Mouse (Mus musculus) left cerebral cortex, postnatal 25 days (tissue): ENCODE measurements at regions not wholly inside any gene's neighbourhood (a gene's known extent, or its start where the extent isn't known, plus 50 kb on each side); places are given as distances from the start of the nearest gene placed in this dataset.
A peak's percentile ranks its signal among the peaks of the same experiment; 100 is the strongest.

Experiments used
- DNase-seq, 2 experiments: peaks; one replicate each; pipeline ENCODE4 v3.0.0; 2022; ENCODE audit warnings: low spot score in 2 of 2, mixed read lengths in 1 of 2
- intact Hi-C: fragments of 180-260 bp; cut with DNase I; formaldehyde crosslinking; loops from one replicate; pipeline ENCODE4 v1.15.1; 2025

- intact Hi-C loops = no loop called here
- no peak for DNase-seq
Observed at GRCm38 (mm10) chr10:96465967-96466366, 150.8 kb upstream of the Btg1 start.

- intact Hi-C loops = no loop called here
- DNase-seq = no peak
Observed at GRCm38 (mm10) chr10:96466845-96467244, 150.0 kb upstream of the Btg1 start.

- DNase-seq = peak in 1 of 2 experiments; percentile 54
- intact Hi-C loops = no loop called here
Observed at GRCm38 (mm10) chr10:96467661-96468060, 149.1 kb upstream of the Btg1 start.

- intact Hi-C loops = no loop called here
- no peak for DNase-seq
Observed at GRCm38 (mm10) chr10:96471523-96471922, 145.3 kb upstream of the Btg1 start.

- DNase-seq = no peak
- intact Hi-C loops = no loop called here
Observed at GRCm38 (mm10) chr10:96479350-96479749, 137.5 kb upstream of the Btg1 start.

GRCm38 (mm10) chr10:96479786-96480185, 137.0 kb upstream of the Btg1 start:
- peak in 1 of 2 experiments; percentile 30 for DNase-seq
- intact Hi-C loops = loop anchor here (5.0 kb wide), 1 partner anchor 138 kb away; the partner anchor contains the start of gene Btg1

GRCm38 (mm10) chr10:96480453-96481324, 136.1 kb upstream of the Btg1 start:
- intact Hi-C loops = loop anchor here (5.0 kb wide), 1 partner anchor 137 kb away; the partner anchor contains the start of gene Btg1
- DNase-seq = peak; percentile 26 to 70

GRCm38 (mm10) chr10:96481325-96481638, 135.5 kb upstream of the Btg1 start:
- no peak for DNase-seq
- intact Hi-C loops = loop anchor here (5.0 kb wide), 1 partner anchor 136 kb away; the partner anchor contains the start of gene Btg1

- intact Hi-C loops = no loop called here
- DNase-seq = peak in 1 of 2 experiments; percentile 10
Observed at GRCm38 (mm10) chr10:96486724-96487123, 130.1 kb upstream of the Btg1 start.

GRCm38 (mm10) chr10:96493706-96494105, 123.1 kb upstream of the Btg1 start:
- intact Hi-C loops = no loop called here
- DNase-seq = no peak

- no peak for DNase-seq
- intact Hi-C loops = no loop called here
Observed at GRCm38 (mm10) chr10:96496700-96497099, 120.1 kb upstream of the Btg1 start.

GRCm38 (mm10) chr10:96497482-96497881, 119.3 kb upstream of the Btg1 start:
- DNase-seq = no peak
- intact Hi-C loops = no loop called here

GRCm38 (mm10) chr10:96499274-96499673, 117.5 kb upstream of the Btg1 start:
- intact Hi-C loops = no loop called here
- no peak for DNase-seq

GRCm38 (mm10) chr10:96502090-96502728, 114.6 kb upstream of the Btg1 start:
- intact Hi-C loops = no loop called here
- DNase-seq = no peak

- intact Hi-C loops = no loop called here
Observed at GRCm38 (mm10) chr10:96502736-96503135, 114.1 kb upstream of the Btg1 start.

GRCm38 (mm10) chr10:96504340-96504739, 112.5 kb upstream of the Btg1 start:
- intact Hi-C loops = no loop called here
- peak in 1 of 2 experiments; percentile 36 for DNase-seq

More at GRCm38 (mm10) chr10:96502736-96503135, 114.1 kb upstream of the Btg1 start:
- no peak for DNase-seq

- intact Hi-C loops = no loop called here
- DNase-seq = no peak
Observed at GRCm38 (mm10) chr10:96515164-96515922, 101.5 kb upstream of the Btg1 start.

GRCm38 (mm10) chr10:96515923-96516258, 100.9 kb upstream of the Btg1 start:
- intact Hi-C loops = no loop called here
- DNase-seq = no peak

- intact Hi-C loops = no loop called here
- DNase-seq = peak in 1 of 2 experiments; percentile 9
Observed at GRCm38 (mm10) chr10:96519411-96519810, 97.4 kb upstream of the Btg1 start.
